Mouse (Mus musculus) stomach, postnatal 0 days (tissue): ENCODE measurements around the gene Tmem199.

ENCODE experiments used
- CTCF ChIP-seq: IDR thresholded peaks from 2 replicates; pipeline ENCODE4 v1.5.1; 2016; ENCODE audit warnings: antibody characterized with exemption, low read depth, mild to moderate bottlenecking, moderate library complexity
- EP300 ChIP-seq: optimal IDR thresholded peaks from 2 replicates; pipeline ENCODE3; 2016; ENCODE audit warnings: antibody characterized with exemption

DNA sequence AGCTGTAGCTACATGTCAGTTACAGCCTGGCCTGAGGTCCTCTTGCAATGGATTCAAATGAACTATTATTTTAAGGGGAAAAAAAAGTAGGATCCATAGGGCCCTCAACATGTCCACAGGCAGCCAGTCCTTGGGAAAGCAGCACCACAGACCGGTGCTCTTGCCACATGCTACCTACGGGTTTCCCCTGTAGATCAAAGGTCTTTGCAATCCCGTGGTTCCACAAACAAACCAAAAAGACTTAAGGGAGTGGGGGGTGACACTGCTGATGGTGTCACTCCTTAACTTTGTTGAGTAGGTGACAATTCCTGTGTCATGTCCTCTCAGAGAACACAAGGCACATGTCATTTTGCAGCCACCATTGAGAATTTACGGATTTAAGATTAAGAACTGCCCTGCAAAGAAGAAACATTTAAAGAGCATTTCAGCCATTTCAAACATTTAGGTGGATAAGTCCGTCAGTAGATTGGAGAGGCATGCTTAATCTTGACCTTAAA lies 37.6 kb upstream of the Tmem199 start:
- TF ChIP-seq CTCF (no peak), EP300 (no peak)
